Mouse (Mus musculus): ENCODE measurements around the gene Asb13. TPM values are rescaled to one million over a fixed set of nuclear protein-coding genes. Genes with fewer than 3 reads are reported as not detected.

Asb13 gene
- total RNA-seq, 2 experiments from 2014 or later, result 20.8 to 22.0 TPM

GRCm38 (mm10) chr13:3659163-3660160 is 25.6 kb downstream of the Asb13 start:
- DNase-seq, result no peak
- intact Hi-C loops (cut with DNase I), result no loop called here

GRCm38 (mm10) chr13:3664241-3664640 is 30.4 kb downstream of the Asb13 start:
- intact Hi-C loops (cut with DNase I), result no loop called here
- no peak for DNase-seq

- peak; percentile 65 for DNase-seq
- intact Hi-C loops (cut with DNase I), result loop anchor here (5.0 kb wide), 1 partner anchor 337 kb away; no protein-coding TSS in a partner anchor
These were observed 31.5 kb downstream of the Asb13 start for GRCm38 (mm10) chr13:3665308-3665723.

DNA sequence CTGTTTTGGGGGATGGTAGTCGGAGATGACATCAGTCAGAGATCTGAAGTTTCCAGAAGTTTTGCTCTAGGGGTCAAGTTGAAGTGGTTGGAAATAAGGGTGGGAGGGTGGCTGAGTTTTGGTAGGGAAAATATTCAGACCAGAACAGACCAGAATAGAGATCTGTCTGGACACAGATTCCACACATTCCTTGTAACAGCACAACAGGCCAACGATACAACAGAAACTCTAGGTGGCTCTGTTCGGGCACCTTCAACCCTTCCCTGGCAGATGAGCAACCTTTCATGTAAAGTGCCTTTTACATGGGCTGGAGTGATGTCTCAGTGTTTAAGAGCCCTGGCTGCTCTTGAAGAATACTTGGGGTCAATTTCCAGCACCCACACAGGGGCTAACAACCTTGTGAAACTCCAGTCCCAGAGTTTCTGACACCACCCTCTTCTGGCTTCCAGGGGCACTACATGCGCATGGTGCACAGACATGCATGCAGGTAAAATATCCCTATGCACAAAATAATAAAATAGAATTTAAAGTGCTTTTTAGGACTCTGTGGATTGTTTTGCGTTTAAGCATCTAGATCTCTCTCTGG is 33.5 kb downstream of the Asb13 start:
- intact Hi-C loops (cut with DNase I), result loop anchor here (2.0 to 5.0 kb wide), 2 partner anchors 225 to 335 kb away; no protein-coding TSS in a partner anchor

DNA sequence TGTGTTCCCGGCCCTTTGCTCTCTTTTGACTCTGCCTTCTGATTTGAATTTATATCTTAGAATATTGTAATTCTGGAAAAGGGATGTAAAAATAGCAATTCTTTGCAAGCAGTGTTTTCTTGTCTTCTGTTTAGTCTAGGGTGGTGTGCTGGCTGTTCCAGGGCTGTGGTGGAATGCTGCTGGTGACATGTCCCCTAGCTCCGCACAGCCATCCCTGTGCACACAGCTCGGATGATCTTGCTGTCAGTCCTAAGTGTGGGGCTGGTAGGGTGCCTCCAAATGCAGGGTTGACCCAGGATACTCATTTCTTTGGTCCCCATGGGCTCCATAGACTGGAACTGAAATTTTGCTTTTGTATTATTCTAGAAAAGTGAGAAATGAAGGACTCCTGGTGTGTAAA is 34.2 kb downstream of the Asb13 start:
- intact Hi-C loops (cut with DNase I), result loop anchor here (5.0 kb wide), 1 partner anchor 334 kb away; no protein-coding TSS in a partner anchor

More for the DNA sequence above, 33.5 kb downstream of the Asb13 start:
- no peak for DNase-seq

GRCm38 (mm10) chr13:3669611-3670010 is 35.8 kb downstream of the Asb13 start:
- no peak for DNase-seq
- intact Hi-C loops (cut with DNase I), result loop anchor here (5.0 kb wide), 1 partner anchor 333 kb away; no protein-coding TSS in a partner anchor

More for the DNA sequence above, 34.2 kb downstream of the Asb13 start:
- DNase-seq, result no peak

DNA sequence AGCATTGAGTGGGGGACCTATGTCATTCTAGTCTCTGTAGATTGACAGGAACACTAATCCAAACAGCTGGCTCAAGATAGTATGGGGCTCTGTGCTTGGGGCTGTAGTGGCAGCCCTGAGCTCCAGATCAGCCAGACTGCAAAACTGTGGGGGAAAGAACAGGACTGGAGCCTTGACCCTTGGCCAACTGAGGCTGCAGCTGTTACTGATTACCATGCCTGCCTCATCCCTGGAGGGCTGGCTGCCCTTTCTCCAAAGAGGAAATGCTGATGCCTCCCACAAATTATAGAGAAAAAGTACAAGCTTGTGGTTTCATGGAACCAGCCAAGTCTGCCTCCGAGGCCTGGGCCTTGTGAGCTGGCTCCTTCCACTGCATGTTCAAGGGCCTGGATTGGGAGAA is 36.2 kb downstream of the Asb13 start:
- intact Hi-C loops (cut with DNase I), result no loop called here
- peak; percentile 21 for DNase-seq

DNA sequence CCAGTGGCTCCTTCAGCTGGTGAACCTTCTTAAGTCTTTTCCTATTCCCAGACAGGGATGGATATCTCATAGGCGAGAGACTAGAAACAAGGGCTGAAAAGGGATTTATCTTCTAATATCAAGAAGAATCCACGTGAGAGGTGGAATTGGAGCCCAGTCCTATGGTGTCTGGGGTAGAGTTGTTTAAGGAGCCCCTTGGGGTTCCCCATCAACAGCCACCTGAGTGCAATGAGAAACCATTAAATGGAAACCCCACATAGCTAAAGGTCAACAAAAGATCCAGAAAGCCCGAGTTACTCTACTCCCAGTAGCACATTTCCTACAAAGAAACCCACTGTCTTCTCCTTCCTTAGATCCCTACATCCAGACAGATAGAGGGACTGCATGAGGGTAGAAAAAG is 39.3 kb downstream of the Asb13 start:
- intact Hi-C loops (cut with DNase I), result no loop called here
- no peak for DNase-seq

- intact Hi-C loops (cut with DNase I), result no loop called here
- no peak for DNase-seq
These were observed 39.8 kb downstream of the Asb13 start for GRCm38 (mm10) chr13:3673622-3674021.

- intact Hi-C loops (cut with DNase I), result no loop called here
These were observed 42.0 kb downstream of the Asb13 start for GRCm38 (mm10) chr13:3675855-3676254.

GRCm38 (mm10) chr13:3679098-3679497 is 45.3 kb downstream of the Asb13 start:
- intact Hi-C loops (cut with DNase I), result no loop called here
- DNase-seq, result no peak

More at GRCm38 (mm10) chr13:3675855-3676254, 42.0 kb downstream of the Asb13 start:
- no peak for DNase-seq

DNA sequence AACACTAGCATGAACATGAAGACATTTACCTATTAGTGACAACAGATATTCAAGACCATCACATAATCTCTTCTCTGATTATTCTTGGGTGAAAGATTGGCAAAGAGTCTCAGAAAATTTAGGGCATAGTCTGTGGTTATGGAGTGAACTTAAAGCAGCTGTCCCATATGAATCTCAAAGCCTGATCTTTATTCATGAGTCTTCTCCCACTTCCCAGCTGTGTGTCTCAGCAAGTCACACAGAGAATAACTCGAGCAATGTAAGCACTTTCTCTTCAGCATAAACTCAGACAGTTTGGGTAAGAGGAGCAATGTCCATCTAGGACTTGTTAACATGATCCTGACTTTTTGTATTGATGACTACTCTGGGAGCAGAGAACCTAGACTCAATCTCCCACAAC is 52.5 kb downstream of the Asb13 start:
- intact Hi-C loops (cut with DNase I), result no loop called here
- DNase-seq, result no peak

GRCm38 (mm10) chr13:3694599-3695343 is 60.9 kb downstream of the Asb13 start:
- intact Hi-C loops (cut with DNase I), result no loop called here
- DNase-seq, result no peak

- intact Hi-C loops (cut with DNase I), result no loop called here
- DNase-seq, result no peak
These were observed 63.3 kb downstream of the Asb13 start for GRCm38 (mm10) chr13:3696977-3697735.

- DNase-seq, result no peak
- intact Hi-C loops (cut with DNase I), result no loop called here
These were observed 66.9 kb downstream of the Asb13 start for GRCm38 (mm10) chr13:3700752-3701151.

Other genes starting within 250 kb of the Asb13 start
- 100 to 1,000 TPM; 360 to 391 TPM for gene Gdi2, start 96.0 kb upstream of the Asb13 start, total RNA-seq (2021)
- 10 to 100 TPM; 42.5 to 43.7 TPM for gene Fam208b, start 22.9 kb upstream of the Asb13 start, total RNA-seq (2021)
- not detected for gene Calml3, start 170.3 kb downstream of the Asb13 start, total RNA-seq (2021)
- not detected for gene Calm4, start 203.7 kb downstream of the Asb13 start, total RNA-seq (2021)
- gene Calm5, start 220.1 kb downstream of the Asb13 start, total RNA-seq (2021), result not detected